ENCODE assay signal across 8 mouse cellular contexts in the genomic region with DNA sequence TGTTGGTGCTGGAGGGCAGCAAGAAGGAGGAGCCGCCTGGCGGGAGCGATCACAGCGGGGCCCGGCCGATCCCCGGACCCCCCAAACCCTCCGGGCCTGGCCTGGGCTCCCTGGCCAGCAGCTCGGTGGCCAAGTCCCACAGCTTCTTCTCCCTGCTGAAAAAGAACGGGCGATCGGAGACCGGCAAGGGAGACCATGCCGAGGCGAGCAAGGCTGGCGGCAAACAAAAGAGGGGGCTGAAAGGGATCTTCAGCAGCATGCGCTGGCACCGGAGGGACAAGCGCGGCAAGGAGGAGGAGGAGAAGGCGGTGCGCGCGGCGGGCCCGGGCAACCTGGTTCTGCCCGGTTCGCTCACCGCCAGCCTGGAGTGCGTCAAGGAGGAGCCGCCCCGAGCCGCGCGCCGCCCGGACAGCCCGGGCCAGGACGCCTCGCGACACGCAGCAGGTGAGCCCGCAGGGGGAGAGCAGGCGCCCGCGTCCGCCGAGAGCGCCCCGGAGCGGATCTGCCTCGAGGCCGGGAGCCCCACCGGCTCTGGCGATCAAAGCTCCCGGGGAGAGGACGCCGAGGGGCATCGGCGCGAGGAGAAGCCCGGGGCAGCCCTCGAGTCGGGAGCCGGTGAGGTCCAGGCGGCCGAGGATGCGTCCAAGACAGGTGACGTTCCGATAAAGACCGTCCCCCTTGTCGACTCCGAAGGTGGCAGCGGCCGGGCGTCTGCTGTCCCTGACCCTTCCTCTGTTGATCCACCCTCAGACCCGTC. TPM values are rescaled to one million over a fixed set of nuclear protein-coding genes. Genes with fewer than 3 reads are reported as not detected.
DNase-seq lines count a peak whose midpoint lies in the region; ATAC-seq and TF ChIP-seq lines count a peak whose summit lies in the region.

No protein-coding gene starts in this region.

- no peak for TF ChIP-seq POLR2A in heart, adult 2 months (IDR thresholded peaks at IDR 0.05; ENCODE audit: insufficient read depth, low read depth, low read length)

- peaks cover 18% of the 10 kb centered on the region for H3K27me3 ChIP-seq in heart, adult 2 months (ENCODE audit: control insufficient read depth, insufficient read depth, low read length)
- H3K27me3 ChIP-seq in forebrain, embryonic 10.5 days (ENCODE audit: poor library complexity, severe bottlenecking), result peaks cover 69% of the 10 kb centered on the region
- no peaks in the 10 kb centered on the region for H3K27me3 ChIP-seq in hindbrain, embryonic 16.5 days (replicated peaks; ENCODE audit: control insufficient read depth, insufficient read depth, low read length)
- H3K27me3 ChIP-seq in midbrain, embryonic 12.5 days, result peaks cover 38% of the 10 kb centered on the region
- H3K27me3 ChIP-seq in stomach, embryonic 16.5 days (ENCODE audit: control insufficient read depth, insufficient read depth, low read length), result 0 out of 2 replicates have a peak, but pooled peaks cover 13% of the 10 kb centered on the region

- no peak for TF ChIP-seq CTCF in heart, adult 2 months (IDR thresholded peaks at IDR 0.05)

- intact Hi-C loops in heart, adult 2 months (cut with DNase I), result no loop called here
- intact Hi-C loops in heart, postnatal 25 days (cut with DNase I), result no loop called here
- intact Hi-C loops in left cerebral cortex, postnatal 36 days (cut with DNase I), result loop anchor here (1.0 to 5.0 kb wide), 3 partner anchors 76 to 126 kb away; a partner anchor contains a TSS

- H3K36me3 ChIP-seq in heart, adult 2 months (ENCODE audit: control insufficient read depth, insufficient read depth, low read length), result no peaks in the 10 kb centered on the region
- peaks cover 16% of the 10 kb centered on the region for H3K36me3 ChIP-seq in forebrain, embryonic 10.5 days (replicated peaks)
- no peaks in the 10 kb centered on the region for H3K36me3 ChIP-seq in hindbrain, embryonic 16.5 days (ENCODE audit: control insufficient read depth, insufficient read depth, low read length)
- H3K36me3 ChIP-seq in midbrain, embryonic 12.5 days, result no peaks in the 10 kb centered on the region
- H3K36me3 ChIP-seq in stomach, embryonic 16.5 days (ENCODE audit: control insufficient read depth, insufficient read depth, low read length), result no peaks in the 10 kb centered on the region

- DNase-seq in heart, adult 2 months, result peak; percentile 11 to 21
- no peak for DNase-seq in heart, postnatal 25 days (ENCODE audit: low spot score)
- DNase-seq in brain, adult 2 months (ENCODE audit: low read depth, low spot score), result peak; percentile 77
- DNase-seq in forebrain, embryonic 10.5 days (ENCODE audit: extremely low spot score, low spot score), result peak; percentile 67
- peak; percentile 70 to 81 for DNase-seq in left cerebral cortex, postnatal 36 days (ENCODE audit: low spot score in 2 of 2)

- under 1% methylated on average over 77 of the region's 77 CpGs for WGBS in heart, adult 2 months
- under 1% methylated on average over 77 of the region's 77 CpGs for WGBS in forebrain, embryonic 10.5 days
- under 1% methylated on average over 76 of the region's 77 CpGs for WGBS in hindbrain, embryonic 16.5 days
- WGBS in midbrain, embryonic 12.5 days, result under 1% methylated on average over 68 of the region's 77 CpGs
- 1% methylated on average over 76 of the region's 77 CpGs for WGBS in stomach, embryonic 16.5 days

- peak overlapping the region; percentile 92 for H3K4me2 ChIP-seq in hindbrain, embryonic 16.5 days (ENCODE audit: low read length)
- peak overlapping the region; percentile 68 for H3K4me2 ChIP-seq in midbrain, embryonic 12.5 days (replicated peaks)
- peak overlapping the region; percentile 90 for H3K4me2 ChIP-seq in stomach, embryonic 16.5 days (ENCODE audit: low read depth, low read length)

- TF ChIP-seq EP300 in heart, adult 2 months (IDR thresholded peaks at IDR 0.05; ENCODE audit: insufficient read depth, low read depth, low read length), result no peak

- no peak overlapping the region for H3K9ac ChIP-seq in heart, adult 2 months (ENCODE audit: low read depth, low read length)
- H3K9ac ChIP-seq in hindbrain, embryonic 16.5 days (ENCODE audit: low read depth, low read length), result peak overlapping the region; percentile 99
- peak overlapping the region; percentile 92 for H3K9ac ChIP-seq in midbrain, embryonic 12.5 days (replicated peaks)
- H3K9ac ChIP-seq in stomach, embryonic 16.5 days (ENCODE audit: low read length), result peak overlapping the region; percentile 73

- no peaks in the 10 kb centered on the region for H3K9me3 ChIP-seq in forebrain, embryonic 10.5 days
- H3K9me3 ChIP-seq in hindbrain, embryonic 16.5 days (ENCODE audit: control insufficient read depth, low read length), result no peaks in the 10 kb centered on the region
- H3K9me3 ChIP-seq in midbrain, embryonic 12.5 days, result no peaks in the 10 kb centered on the region
- no peaks in the 10 kb centered on the region for H3K9me3 ChIP-seq in stomach, embryonic 16.5 days (replicated peaks; ENCODE audit: control insufficient read depth, low read length)

- H3K4me1 ChIP-seq in heart, adult 2 months (ENCODE audit: control insufficient read depth, insufficient read depth, low read length), result no peaks in the 10 kb centered on the region
- H3K4me1 ChIP-seq in forebrain, embryonic 10.5 days, result peaks cover 57% of the 10 kb centered on the region
- peaks cover 38% of the 10 kb centered on the region for H3K4me1 ChIP-seq in hindbrain, embryonic 16.5 days (ENCODE audit: control insufficient read depth, insufficient read depth, low read depth, low read length)
- H3K4me1 ChIP-seq in midbrain, embryonic 12.5 days, result peaks cover 49% of the 10 kb centered on the region
- 0 out of 2 replicates have a peak, but pooled peaks cover 2% of the 10 kb centered on the region for H3K4me1 ChIP-seq in stomach, embryonic 16.5 days (ENCODE audit: control insufficient read depth, insufficient read depth, low read length)

- H3K79me2 ChIP-seq in heart, adult 2 months (replicated peaks; ENCODE audit: control insufficient read depth, insufficient read depth, low read length), result no peaks in the 10 kb centered on the region

- H3K27ac ChIP-seq in heart, adult 2 months, result no peak overlapping the region
- peak overlapping the region; percentile 93 for H3K27ac ChIP-seq in forebrain, embryonic 10.5 days
- peak overlapping the region; percentile 99 for H3K27ac ChIP-seq in hindbrain, embryonic 16.5 days (ENCODE audit: low read depth, low read length)
- H3K27ac ChIP-seq in midbrain, embryonic 12.5 days (replicated peaks), result peak overlapping the region; percentile 88
- H3K27ac ChIP-seq in stomach, embryonic 16.5 days (ENCODE audit: low read length), result no peak overlapping the region

- peak; percentile 70 for ATAC-seq in hindbrain, embryonic 16.5 days
- peak; percentile 81 for ATAC-seq in midbrain, embryonic 12.5 days (ENCODE audit: low FRiP score, low read depth)
- peak; percentile 77; the same call in 1 of the 2 replicates for ATAC-seq in stomach, embryonic 16.5 days (ENCODE audit: insufficient read depth, low FRiP score)

- H3K4me3 ChIP-seq in heart, adult 2 months, result peak overlapping the region; percentile 26
- H3K4me3 ChIP-seq in forebrain, embryonic 10.5 days, result peak overlapping the region; percentile 79
- peak overlapping the region; percentile 95 for H3K4me3 ChIP-seq in hindbrain, embryonic 16.5 days (ENCODE audit: low read length)
- peak overlapping the region; percentile 74 for H3K4me3 ChIP-seq in midbrain, embryonic 12.5 days
- peak overlapping the region; percentile 60 for H3K4me3 ChIP-seq in stomach, embryonic 16.5 days (replicated peaks; ENCODE audit: low read length)

RNA-seq across cellular contexts. Expression of a gene that starts 5.7 kb away (rescaled TPM):
- total RNA-seq in heart, adult 2 months (2021), result not detected
- 0.02 TPM in 1 of 2 replicates, not detected in the other for polyA plus RNA-seq in heart, adult 2 months (2012; rRNA removed)
- total RNA-seq in heart, postnatal 25 days (2021), result not detected
- 7.7 and 9.6 TPM in 2 replicates for polyA plus RNA-seq in forebrain, embryonic 10.5 days (2016; fragmentation: Nextera tagmentation; extraction: Ambion mirVana)
- 19.3 and 21.2 TPM in 2 replicates for polyA plus RNA-seq in hindbrain, embryonic 16.5 days (2015; fragmentation: Nextera tagmentation; extraction: Ambion mirVana)
- 10 to 100 TPM; 36.7 to 42.5 TPM for total RNA-seq in left cerebral cortex, postnatal 36 days (2021)
- polyA plus RNA-seq in midbrain, embryonic 12.5 days (2016; fragmentation: Nextera tagmentation; extraction: Ambion mirVana), result 31.0 and 44.7 TPM in 2 replicates
- polyA plus RNA-seq in stomach, embryonic 16.5 days (2015; fragmentation: Nextera tagmentation; extraction: Ambion mirVana), result 0.39 and 0.84 TPM in 2 replicates

Comparison
In these comparisons a context has a peak if more than half of its experiments do, and no peak if none do; other contexts are left out.
1. H3K27ac ChIP-seq: peak in forebrain, embryonic 10.5 days (single experiment), hindbrain, embryonic 16.5 days (single experiment) and midbrain, embryonic 12.5 days (single experiment); none in heart, adult 2 months (single experiment) and stomach, embryonic 16.5 days (single experiment).
2. H3K4me3 ChIP-seq: peak in every context shown above with its lines; median percentile 95 in hindbrain, embryonic 16.5 days; 79 in forebrain, embryonic 10.5 days; 74 in midbrain, embryonic 12.5 days; 60 in stomach, embryonic 16.5 days; 26 in heart, adult 2 months.
3. Peak in every context shown above with its lines, with median percentiles within 50 percentile points of each other: ATAC-seq and H3K4me2 ChIP-seq.